Mouse (Mus musculus): ENCODE measurements around the gene Gm28372.

- TF ChIP-seq CTCF (IDR thresholded peaks at IDR 0.05; ENCODE audit: extremely low read depth, insufficient read depth, insufficient read length, insufficient replicate concordance), result no peak
- TF ChIP-seq POLR2A (IDR thresholded peaks at IDR 0.05; ENCODE audit: low read depth, low read length), result no peak
Observed at GRCm38 (mm10) chr2:130412775-130413174, 7.7 kb downstream of the Gm28372 start.
